Mouse (Mus musculus) liver, postnatal 0 days (tissue): Measurements from ENCODE around the gene Stoml2.

Experiments used
- CTCF ChIP-seq: sonication (generic); IDR thresholded peaks from 2 replicates; pipeline ENCODE4 v1.5.1; 2016; ENCODE audit warnings: antibody characterized with exemption, low read depth
- EP300 ChIP-seq: IDR thresholded peaks from 2 replicates; pipeline ENCODE4 v1.6.1; 2016; ENCODE audit warnings: antibody characterized with exemption, low read depth, mild to moderate bottlenecking

DNA sequence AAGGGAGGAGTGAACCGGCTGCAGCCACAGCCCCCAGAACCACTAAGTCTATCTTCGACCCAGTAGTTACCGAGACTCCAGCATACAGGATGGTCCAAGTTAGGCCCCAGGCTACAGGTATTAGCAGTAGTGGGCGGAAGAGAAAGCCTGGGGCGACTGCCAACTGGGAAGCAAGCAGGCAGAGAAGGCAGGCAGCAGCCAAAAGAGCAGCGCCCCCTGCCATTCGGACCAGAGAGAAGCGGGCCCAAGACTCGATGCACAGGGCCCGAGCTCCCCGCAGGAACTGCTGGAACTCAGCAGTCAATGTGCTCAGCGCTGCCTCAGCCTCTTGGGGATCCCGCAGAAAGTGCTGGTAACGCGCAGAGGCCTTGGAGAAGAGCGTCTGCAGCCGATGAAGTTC lies 10.2 kb downstream of the Stoml2 start:
- TF ChIP-seq CTCF (no peak), EP300 (no peak)
